18 mouse cellular contexts compared by ENCODE assay signal in genomic region chr2:130113379-130113778, GRCm38 (mm10). TPM values are rescaled to one million over a fixed set of nuclear protein-coding genes. Genes with fewer than 3 reads are reported as not detected.
DNase-seq lines count a peak whose midpoint lies in the region; ATAC-seq and TF ChIP-seq lines count a peak whose summit lies in the region.
"Had no signal": no experiment of that assay in that cellular context is flagged by ENCODE, and none has a peak within 500 bp of the region (broad histone marks: within the 10 kb centered on the region; RNA-seq: fewer than 3 reads in every experiment).

No protein-coding gene starts in this region.

- no peak for TF ChIP-seq CTCF in hindbrain, postnatal 0 days (IDR thresholded peaks at IDR 0.05; ENCODE audit: low read depth)
- no peak for TF ChIP-seq CTCF in midbrain, postnatal 0 days (IDR thresholded peaks at IDR 0.05)

- no peaks in the 10 kb centered on the region for H3K9me3 ChIP-seq in embryonic facial prominence, embryonic 14.5 days (ENCODE audit: control insufficient read depth, low read length)
- no peaks in the 10 kb centered on the region for H3K9me3 ChIP-seq in embryonic facial prominence, embryonic 10.5 days
- H3K9me3 ChIP-seq in hindbrain, postnatal 0 days (ENCODE audit: low read length) = no peaks in the 10 kb centered on the region
- no peaks in the 10 kb centered on the region for H3K9me3 ChIP-seq in hindbrain, embryonic 10.5 days
- no peaks in the 10 kb centered on the region for H3K9me3 ChIP-seq in midbrain, postnatal 0 days (ENCODE audit: low read length)
- no peaks in the 10 kb centered on the region for H3K9me3 ChIP-seq in midbrain, embryonic 11.5 days (ENCODE audit: control insufficient read depth, low read length)
- H3K9me3 ChIP-seq: limb, embryonic 12.5 days; liver, embryonic 15.5 days; neural tube, embryonic 12.5 days; stomach, embryonic 15.5 days had no signal

- H3K36me3 ChIP-seq in embryonic facial prominence, embryonic 14.5 days (ENCODE audit: control insufficient read depth, insufficient read depth, low read length) = no peaks in the 10 kb centered on the region
- H3K36me3 ChIP-seq in embryonic facial prominence, embryonic 10.5 days (replicated peaks) = no peaks in the 10 kb centered on the region
- no peaks in the 10 kb centered on the region for H3K36me3 ChIP-seq in hindbrain, postnatal 0 days (ENCODE audit: insufficient read depth, low read length)
- H3K36me3 ChIP-seq in hindbrain, embryonic 10.5 days = no peaks in the 10 kb centered on the region
- H3K36me3 ChIP-seq in midbrain, postnatal 0 days (ENCODE audit: insufficient read depth, low read length) = no peaks in the 10 kb centered on the region
- H3K36me3 ChIP-seq in midbrain, embryonic 11.5 days (ENCODE audit: control insufficient read depth, insufficient read depth, low read length) = no peaks in the 10 kb centered on the region
- H3K36me3 ChIP-seq: limb, embryonic 12.5 days; liver, embryonic 15.5 days; neural tube, embryonic 12.5 days; stomach, embryonic 15.5 days had no signal

- no peak overlapping the region for H3K4me3 ChIP-seq in embryonic facial prominence, embryonic 14.5 days (ENCODE audit: low read depth, low read length)
- no peak overlapping the region for H3K4me3 ChIP-seq in embryonic facial prominence, embryonic 10.5 days
- H3K4me3 ChIP-seq in hindbrain, postnatal 0 days (ENCODE audit: low read length) = no peak overlapping the region
- no peak overlapping the region for H3K4me3 ChIP-seq in hindbrain, embryonic 10.5 days
- no peak overlapping the region for H3K4me3 ChIP-seq in midbrain, postnatal 0 days (ENCODE audit: low read depth, low read length)
- no peak overlapping the region for H3K4me3 ChIP-seq in midbrain, embryonic 11.5 days (ENCODE audit: low read depth, low read length)
- H3K4me3 ChIP-seq: heart, adult 2 months; limb, embryonic 12.5 days; liver, embryonic 15.5 days; neural tube, embryonic 12.5 days; stomach, embryonic 15.5 days had no signal

- H3K9ac ChIP-seq in embryonic facial prominence, embryonic 14.5 days (ENCODE audit: low read depth, low read length) = no peak overlapping the region
- no peak overlapping the region for H3K9ac ChIP-seq in hindbrain, postnatal 0 days (replicated peaks; ENCODE audit: low read length)
- H3K9ac ChIP-seq in midbrain, postnatal 0 days (replicated peaks; ENCODE audit: low read length, poor library complexity, severe bottlenecking) = no peak overlapping the region
- H3K9ac ChIP-seq in midbrain, embryonic 11.5 days (ENCODE audit: low read length) = no peak overlapping the region
- H3K9ac ChIP-seq: limb, embryonic 12.5 days; liver, embryonic 15.5 days; neural tube, embryonic 12.5 days; stomach, embryonic 15.5 days had no signal

- no peak overlapping the region for H3K4me2 ChIP-seq in embryonic facial prominence, embryonic 14.5 days (ENCODE audit: low read depth, low read length)
- H3K4me2 ChIP-seq in hindbrain, postnatal 0 days (ENCODE audit: low read depth, low read length) = no peak overlapping the region
- H3K4me2 ChIP-seq in midbrain, postnatal 0 days (ENCODE audit: low read depth, low read length, poor library complexity, severe bottlenecking) = no peak overlapping the region
- H3K4me2 ChIP-seq in midbrain, embryonic 11.5 days = no peak overlapping the region
- H3K4me2 ChIP-seq: limb, embryonic 12.5 days; liver, embryonic 15.5 days; neural tube, embryonic 12.5 days; stomach, embryonic 15.5 days had no signal

- no peaks in the 10 kb centered on the region for H3K27me3 ChIP-seq in embryonic facial prominence, embryonic 14.5 days (replicated peaks; ENCODE audit: control insufficient read depth, insufficient read depth, low read length)
- no peaks in the 10 kb centered on the region for H3K27me3 ChIP-seq in embryonic facial prominence, embryonic 10.5 days (replicated peaks; ENCODE audit: low read depth, poor library complexity, severe bottlenecking)
- no peaks in the 10 kb centered on the region for H3K27me3 ChIP-seq in hindbrain, postnatal 0 days (ENCODE audit: insufficient read depth, low read length)
- no peaks in the 10 kb centered on the region for H3K27me3 ChIP-seq in hindbrain, embryonic 10.5 days (ENCODE audit: insufficient read depth, poor library complexity, severe bottlenecking)
- H3K27me3 ChIP-seq in midbrain, postnatal 0 days (ENCODE audit: insufficient read depth, low read length) = no peaks in the 10 kb centered on the region
- no peaks in the 10 kb centered on the region for H3K27me3 ChIP-seq in midbrain, embryonic 11.5 days (ENCODE audit: control insufficient read depth, insufficient read depth, low read length)
- H3K27me3 ChIP-seq: limb, embryonic 12.5 days; liver, embryonic 15.5 days; neural tube, embryonic 12.5 days; stomach, embryonic 15.5 days had no signal

- H3K4me1 ChIP-seq in embryonic facial prominence, embryonic 14.5 days (ENCODE audit: control insufficient read depth, insufficient read depth, low read length) = no peaks in the 10 kb centered on the region
- no peaks in the 10 kb centered on the region for H3K4me1 ChIP-seq in embryonic facial prominence, embryonic 10.5 days
- no peaks in the 10 kb centered on the region for H3K4me1 ChIP-seq in hindbrain, postnatal 0 days (ENCODE audit: insufficient read depth, low read length)
- no peaks in the 10 kb centered on the region; the same call in 1 of the 2 replicates for H3K4me1 ChIP-seq in hindbrain, embryonic 10.5 days (replicated peaks)
- H3K4me1 ChIP-seq in midbrain, postnatal 0 days (ENCODE audit: insufficient read depth, low read length) = 0 out of 2 replicates have a peak, but pooled peaks cover 2% of the 10 kb centered on the region
- no peaks in the 10 kb centered on the region; the same call in 1 of the 2 replicates for H3K4me1 ChIP-seq in midbrain, embryonic 11.5 days (ENCODE audit: control insufficient read depth, insufficient read depth, low read length)
- H3K4me1 ChIP-seq: limb, embryonic 12.5 days; liver, embryonic 15.5 days had no signal

- ATAC-seq in embryonic facial prominence, embryonic 14.5 days (ENCODE audit: low read depth) = no peak
- no peak for ATAC-seq in hindbrain, postnatal 0 days
- no peak for ATAC-seq in midbrain, postnatal 0 days (ENCODE audit: low FRiP score)
- ATAC-seq in midbrain, embryonic 11.5 days (ENCODE audit: low FRiP score) = no peak

- 59% methylated on average over 3 of the region's 3 CpGs for WGBS in embryonic facial prominence, embryonic 14.5 days
- 68% methylated on average over 3 of the region's 3 CpGs for WGBS in embryonic facial prominence, embryonic 10.5 days
- 12% methylated on average over 3 of the region's 3 CpGs for WGBS in hindbrain, postnatal 0 days
- 52% methylated on average over 3 of the region's 3 CpGs for WGBS in hindbrain, embryonic 10.5 days
- WGBS in midbrain, postnatal 0 days = 17% methylated on average over 3 of the region's 3 CpGs
- 43% methylated on average over 3 of the region's 3 CpGs for WGBS in midbrain, embryonic 11.5 days

- DNase-seq in embryonic facial prominence, embryonic 14.5 days (ENCODE audit: low spot score) = peak; percentile 44
- DNase-seq in embryonic facial prominence, embryonic 10.5 days (ENCODE audit: low spot score) = no peak
- DNase-seq in hindbrain, postnatal 0 days (ENCODE audit: low spot score) = peak; percentile 34
- no peak for DNase-seq in hindbrain, embryonic 10.5 days (ENCODE audit: low spot score)
- DNase-seq in midbrain, postnatal 0 days (ENCODE audit: low spot score) = peak; percentile 35
- no peak for DNase-seq in midbrain, embryonic 11.5 days (ENCODE audit: low spot score, missing footprints)
- DNase-seq in natural killer cell, adult 2 months (ENCODE audit: low spot score in 2 of 2) = no peak
- DNase-seq in testis, postnatal 14 days (ENCODE audit: low spot score) = no peak
- DNase-seq: cerebellum, adult 9-11 months; heart, adult 2 months; heart, postnatal 4 days; thymus, postnatal 25 days had no signal

- H3K27ac ChIP-seq in embryonic facial prominence, embryonic 14.5 days (replicated peaks; ENCODE audit: low read depth, low read length) = no peak overlapping the region
- no peak overlapping the region for H3K27ac ChIP-seq in embryonic facial prominence, embryonic 10.5 days (replicated peaks)
- H3K27ac ChIP-seq in hindbrain, postnatal 0 days = 0 out of 2 replicates have a peak overlapping the region, but pooled peaks have one; percentile 21
- no peak overlapping the region for H3K27ac ChIP-seq in hindbrain, embryonic 10.5 days
- peak overlapping the region; percentile 19; the same call in 1 of the 2 replicates for H3K27ac ChIP-seq in midbrain, postnatal 0 days (ENCODE audit: low read depth, low read length)
- H3K27ac ChIP-seq in midbrain, embryonic 11.5 days (ENCODE audit: low read depth, low read length) = no peak overlapping the region
- H3K27ac ChIP-seq: heart, adult 2 months; limb, embryonic 12.5 days; liver, embryonic 15.5 days; neural tube, embryonic 12.5 days; stomach, embryonic 15.5 days had no signal

RNA-seq across cellular contexts. Expression of gene Tgm6, which starts 1.2 kb away (rescaled TPM):
- polyA plus RNA-seq in embryonic facial prominence, embryonic 14.5 days (2014; fragmentation: Nextera tagmentation; extraction: Ambion mirVana) = 0.07 TPM in 1 of 2 replicates, not detected in the other
- not detected in 2 replicates for polyA plus RNA-seq in embryonic facial prominence, embryonic 10.5 days (2016; fragmentation: Nextera tagmentation; extraction: Ambion mirVana)
- 0.04 and 0.16 TPM in 2 replicates for total RNA-seq in hindbrain, postnatal 0 days (2014; rRNA removed)
- 0.14 TPM in 1 of 2 replicates, not detected in the other for polyA plus RNA-seq in hindbrain, postnatal 0 days (2015; fragmentation: Nextera tagmentation; extraction: Ambion mirVana)
- not detected in 2 replicates for polyA plus RNA-seq in hindbrain, embryonic 10.5 days (2016; fragmentation: Nextera tagmentation; extraction: Ambion mirVana)
- total RNA-seq in midbrain, postnatal 0 days (2014; rRNA removed) = 0.27 and 0.28 TPM in 2 replicates
- 0.31 and 0.36 TPM in 2 replicates for polyA plus RNA-seq in midbrain, postnatal 0 days (2015; fragmentation: Nextera tagmentation; extraction: Ambion mirVana)
- polyA plus RNA-seq in midbrain, embryonic 11.5 days (2014; fragmentation: Nextera tagmentation; extraction: Ambion mirVana) = not detected in 2 replicates
- total RNA-seq: gastrocnemius, adult 18-20 months; heart, adult 2 months; heart, postnatal 4 days had no signal
- polyA plus RNA-seq: heart, adult 2 months; limb, embryonic 12.5 days; liver, embryonic 15.5 days; neural tube, embryonic 12.5 days; small intestine, adult 2 months; stomach, embryonic 15.5 days had no signal

Comparison
In these comparisons a context has a peak if more than half of its experiments do, and no peak if none do; other contexts are left out.
1. DNase-seq: peak in embryonic facial prominence, embryonic 14.5 days (single experiment), hindbrain, postnatal 0 days (single experiment) and midbrain, postnatal 0 days (single experiment); none in embryonic facial prominence, embryonic 10.5 days (single experiment), hindbrain, embryonic 10.5 days (single experiment), midbrain, embryonic 11.5 days (single experiment), natural killer cell, adult 2 months (0 of 2) and testis, postnatal 14 days (single experiment).
2. H3K27ac ChIP-seq: peak in hindbrain, postnatal 0 days (single experiment) and midbrain, postnatal 0 days (single experiment); none in embryonic facial prominence, embryonic 14.5 days (single experiment), embryonic facial prominence, embryonic 10.5 days (single experiment), hindbrain, embryonic 10.5 days (single experiment) and midbrain, embryonic 11.5 days (single experiment).